Mouse (Mus musculus) layer of hippocampus, postnatal 14 days (tissue): ENCODE results near the gene Zfp719. TPM values are rescaled to one million over a fixed set of nuclear protein-coding genes. Genes with fewer than 3 reads are reported as not detected.

Experiments
- DNase-seq, 2 experiments: peaks; one replicate each; pipeline ENCODE4 v3.0.0; 2021 to 2022; ENCODE audit warnings: low spot score in 2 of 2, mixed read lengths in 1 of 2
- total RNA-seq, 2 experiments: library from RNA; stranded (reverse); gene quantifications; 2 replicates each; pipeline ENCODE4 v1.2.3; 2021

Gene Zfp719
- total RNA-seq, 2 experiments from 2014 or later: 20.5 to 25.1 TPM

GRCm38 (mm10) chr7:43606896-43607742 is 27.7 kb downstream of the Zfp719 start, which contains the start of gene Zfp819:
Gene Zfp819 (plus strand): TSS chr7:43607169.
- peak; percentile 58 to 80 for DNase-seq

GRCm38 (mm10) chr7:43607743-43608287 is 28.4 kb downstream of the Zfp719 start:
- DNase-seq: no peak

- DNase-seq: no peak
These were observed 29.0 kb downstream of the Zfp719 start for GRCm38 (mm10) chr7:43608316-43608824.

- no peak for DNase-seq
These were observed 34.6 kb downstream of the Zfp719 start for GRCm38 (mm10) chr7:43613816-43614551.

GRCm38 (mm10) chr7:43622927-43623326 is 43.5 kb downstream of the Zfp719 start:
- DNase-seq: no peak

GRCm38 (mm10) chr7:43623819-43624218 is 44.4 kb downstream of the Zfp719 start:
- no peak for DNase-seq

- no peak for DNase-seq
These were observed 45.7 kb downstream of the Zfp719 start for GRCm38 (mm10) chr7:43625065-43625464.

- DNase-seq: no peak
These were observed 46.5 kb downstream of the Zfp719 start for GRCm38 (mm10) chr7:43625794-43626422.

- no peak for DNase-seq
These were observed 54.5 kb downstream of the Zfp719 start for GRCm38 (mm10) chr7:43633940-43634339.

- DNase-seq: no peak
These were observed 55.1 kb downstream of the Zfp719 start, which contains the start of gene Ceacam18 for GRCm38 (mm10) chr7:43634500-43634899. Gene Ceacam18 (plus strand): TSS chr7:43634707.

GRCm38 (mm10) chr7:43636194-43636593 is 56.8 kb downstream of the Zfp719 start:
- DNase-seq: no peak

GRCm38 (mm10) chr7:43637118-43637517 is 57.7 kb downstream of the Zfp719 start:
- no peak for DNase-seq

- no peak for DNase-seq
These were observed 63.2 kb downstream of the Zfp719 start for GRCm38 (mm10) chr7:43642587-43642986.

Other genes with a start within 250 kb of the Zfp719 start
- gene Siglecf, start 228.3 kb upstream of the Zfp719 start, total RNA-seq: under 1 TPM; 0.69 to 0.92 TPM
- gene Siglecg, start 171.4 kb upstream of the Zfp719 start, total RNA-seq: under 1 TPM in 1 of 2 experiments, not detected in 1; 0.35 TPM
- gene Lim2, start 151.9 kb upstream of the Zfp719 start, total RNA-seq: not detected
- gene Nkg7, start 142.5 kb upstream of the Zfp719 start, total RNA-seq: not detected
- not detected for gene Cldnd2, start 138.8 kb upstream of the Zfp719 start, total RNA-seq
- 10 to 100 TPM; 65.6 to 75.0 TPM for gene Etfb, start 135.5 kb upstream of the Zfp719 start, total RNA-seq
- 1 to 10 TPM in 1 of 2 experiments, under 1 TPM in 1; 0.93 to 1.1 TPM for gene Gm45233, start 135.5 kb upstream of the Zfp719 start, total RNA-seq
- gene Vsig10l, start 116.5 kb upstream of the Zfp719 start, total RNA-seq: 1 to 10 TPM; 2.6 to 3.5 TPM
- 10 to 100 TPM; 43.2 to 45.0 TPM for gene Iglon5, start 89.5 kb upstream of the Zfp719 start, total RNA-seq
- gene 4931406B18Rik, start 73.7 kb upstream of the Zfp719 start, total RNA-seq: not detected
- 1 to 10 TPM; 6.5 to 6.8 TPM for gene Cd33, start 35.2 kb upstream of the Zfp719 start, total RNA-seq
- 1 to 10 TPM; 5.9 to 6.5 TPM for gene Zfp658, start 17.4 kb upstream of the Zfp719 start, total RNA-seq
- gene Zfp819, start 27.6 kb downstream of the Zfp719 start, total RNA-seq: under 1 TPM in 1 of 2 experiments, not detected in 1; 0.39 TPM
- gene Ceacam18, start 55.1 kb downstream of the Zfp719 start, total RNA-seq: under 1 TPM; 0.19 to 0.28 TPM
- gene Siglece, start 80.6 kb downstream of the Zfp719 start, total RNA-seq: 1 to 10 TPM in 1 of 2 experiments, under 1 TPM in 1; 0.74 to 1.7 TPM
- 10 to 100 TPM in 1 of 2 experiments, 1 to 10 TPM in 1; 9.9 to 12.6 TPM for gene Ctu1, start 92.4 kb downstream of the Zfp719 start, total RNA-seq
- not detected for gene Klk14, start 110.8 kb downstream of the Zfp719 start, total RNA-seq
- not detected for gene Klk13, start 133.0 kb downstream of the Zfp719 start, total RNA-seq
- gene Klk12, start 189.3 kb downstream of the Zfp719 start, total RNA-seq: not detected
- gene Klk11, start 195.0 kb downstream of the Zfp719 start, total RNA-seq: not detected
- under 1 TPM; 0.55 to 0.93 TPM for gene Klk10, start 201.4 kb downstream of the Zfp719 start, total RNA-seq
- under 1 TPM in 1 of 2 experiments, not detected in 1; 0.43 TPM for gene Klk9, start 212.3 kb downstream of the Zfp719 start, total RNA-seq
- gene Klk8, start 218.0 kb downstream of the Zfp719 start, total RNA-seq: 10 to 100 TPM; 25.3 to 25.9 TPM
- gene Klk7, start 231.7 kb downstream of the Zfp719 start, total RNA-seq: under 1 TPM; 0.35 to 0.45 TPM
- gene Klk6, start 244.9 kb downstream of the Zfp719 start, total RNA-seq: not detected